Mouse (Mus musculus) embryonic facial prominence, embryonic 14.5 days (tissue): ENCODE measurements at regions not wholly inside any gene's neighbourhood (a gene's known extent, or its start where the extent isn't known, plus 50 kb on each side); places are given as distances from the start of the nearest gene placed in this dataset.

ENCODE experiments used
- ATAC-seq: fragments of 200-750 bp; cut with Nextera tagmentation; 2 replicates; pipeline ENCODE4 v1.8.0; 2017; ENCODE audit warnings: low read depth, moderate number of reproducible peaks, moderate TSS enrichment
- DNase-seq: peaks from one replicate; pipeline ENCODE4 v3.0.0-alpha.2; 2015; ENCODE audit warnings: low spot score
- H3K27ac ChIP-seq: fragments of 300-500 bp; sonication (generic); replicated peaks from 2 replicates; pipeline ENCODE4 v1.5.1; 2014; ENCODE audit warnings: low read depth, mild to moderate bottlenecking, low read length, moderate library complexity
- H3K27me3 ChIP-seq: fragments of 300-500 bp; sonication (generic); replicated peaks from 2 replicates; pipeline ENCODE4 v1.6.1; 2014; ENCODE audit warnings: low read length; ENCODE audit not compliant: control insufficient read depth, insufficient read depth
- H3K36me3 ChIP-seq: fragments of 300-500 bp; sonication (generic); 2 replicates; pipeline ENCODE4 v1.6.1; 2014; ENCODE audit warnings: low read length, mixed read lengths; ENCODE audit not compliant: control insufficient read depth, insufficient read depth
- H3K4me1 ChIP-seq: fragments of 300-500 bp; sonication (generic); 2 replicates; pipeline ENCODE4 v1.6.1; 2014; ENCODE audit warnings: antibody characterized with exemption, low read length; ENCODE audit not compliant: control insufficient read depth, insufficient read depth
- H3K4me2 ChIP-seq: fragments of 300-500 bp; sonication (generic); 2 replicates; pipeline ENCODE4 v1.6.1; 2014; ENCODE audit warnings: low read depth, mild to moderate bottlenecking, low read length, moderate library complexity, mixed read lengths
- H3K4me3 ChIP-seq: fragments of 300-500 bp; sonication (generic); 2 replicates; pipeline ENCODE4 v1.5.1; 2014; ENCODE audit warnings: low read depth, mild to moderate bottlenecking, low read length
- H3K9ac ChIP-seq: fragments of 300-500 bp; sonication (generic); 2 replicates; pipeline ENCODE4 v1.6.1; 2014; ENCODE audit warnings: low read depth, mild to moderate bottlenecking, low read length, moderate library complexity, mixed read lengths
- H3K9me3 ChIP-seq: fragments of 300-500 bp; sonication (generic); 2 replicates; pipeline ENCODE4 v1.6.1; 2016; ENCODE audit warnings: low read length; ENCODE audit not compliant: control insufficient read depth
- WGBS: fragments of 180-500 bp; shearing (Covaris S2); extraction: QIAGEN DNeasy Blood & Tissue Kit; methylation state at CpG from one replicate; pipeline ENCODE4 v1.1.7; 2014; 5-methylcytosine and 5-hydroxymethylcytosine counted together

DNA sequence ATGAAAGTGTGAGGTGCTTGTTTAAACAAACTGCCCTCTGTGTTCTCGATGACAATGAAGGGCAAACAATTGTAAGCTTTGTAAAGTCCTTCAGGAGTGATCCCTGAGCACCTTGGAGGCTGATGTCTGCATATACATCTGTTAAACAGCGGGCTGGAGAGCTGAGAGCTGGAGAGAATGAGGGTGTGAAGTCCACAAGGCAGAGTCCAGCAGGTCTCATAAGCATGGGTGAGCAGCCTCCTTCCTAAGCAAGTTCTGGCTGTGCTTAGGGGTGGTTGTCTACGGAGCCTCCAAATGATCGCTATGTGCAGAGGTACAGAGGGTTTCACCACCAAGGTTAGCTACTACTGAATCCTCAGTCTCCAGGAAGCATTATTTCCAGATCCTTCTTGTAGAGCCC lies 350.2 kb downstream of the Ankrd50 start:
- no peaks in the 10 kb centered on the region for H3K36me3 ChIP-seq
- no peaks in the 10 kb centered on the region for H3K4me1 ChIP-seq
- WGBS = 83% methylated on average over 4 of the region's 4 CpGs
- H3K27me3 ChIP-seq = no peaks in the 10 kb centered on the region
- no peak overlapping the region for H3K4me3 ChIP-seq
- H3K4me2 ChIP-seq = no peak overlapping the region
- H3K9me3 ChIP-seq = no peaks in the 10 kb centered on the region
- no peak for ATAC-seq
- H3K9ac ChIP-seq = no peak overlapping the region
- no peak for DNase-seq
- H3K27ac ChIP-seq = no peak overlapping the region

DNA sequence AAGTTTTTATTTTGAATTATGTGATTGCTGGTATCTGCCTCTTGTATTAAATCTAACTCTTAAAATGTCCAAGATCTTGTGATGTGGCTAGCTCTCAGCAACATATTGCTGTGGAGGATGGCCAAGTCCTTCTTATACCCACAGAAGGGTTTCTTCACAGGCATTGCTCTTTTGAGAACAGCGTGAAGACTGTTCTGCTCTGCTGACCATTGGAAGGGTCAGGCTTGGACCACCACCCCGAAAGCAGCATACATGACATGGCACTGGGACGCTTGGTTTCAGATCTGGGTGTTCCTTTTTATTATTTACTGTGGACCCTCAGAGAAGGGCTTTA lies 352.8 kb downstream of the Ankrd50 start:
- WGBS = 90% methylated on average over 3 of the region's 3 CpGs
- ATAC-seq = no peak

DNA sequence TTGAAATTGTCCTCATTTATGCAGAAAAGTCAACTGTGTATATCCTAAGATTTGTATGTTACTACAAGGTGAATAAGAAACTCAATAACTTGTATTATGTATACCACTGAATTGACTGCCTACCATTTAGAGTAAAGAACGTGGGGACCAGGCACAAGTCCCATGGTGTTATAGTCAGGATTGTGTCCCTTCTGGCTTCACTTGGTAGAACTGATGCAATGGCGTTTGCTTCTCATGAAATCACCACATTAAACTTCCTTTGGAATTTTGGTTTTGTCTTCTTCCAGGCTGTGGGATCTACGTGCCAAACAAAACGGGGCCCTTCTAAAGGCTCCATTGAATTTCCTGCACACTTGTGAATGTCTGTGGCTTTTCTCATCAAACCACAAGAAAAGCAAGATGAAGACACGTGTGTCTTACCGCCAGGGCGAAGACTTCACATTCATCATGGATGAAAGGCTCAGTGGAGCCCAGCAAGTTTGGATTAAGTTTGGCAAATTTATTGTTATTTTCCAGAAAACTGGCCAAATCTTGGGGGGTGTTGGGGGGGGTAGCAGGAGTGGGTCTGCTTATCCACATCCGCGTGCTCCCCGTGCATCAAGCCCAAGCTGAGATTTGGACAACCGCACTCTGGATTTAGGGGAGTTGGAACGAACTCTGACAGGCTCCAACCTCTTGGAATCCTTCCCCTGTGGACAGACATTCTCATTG lies 353.3 kb downstream of the Ankrd50 start:
- H3K9me3 ChIP-seq = no peaks in the 10 kb centered on the region
- H3K4me3 ChIP-seq = no peak overlapping the region
- H3K4me1 ChIP-seq = no peaks in the 10 kb centered on the region
- 84% methylated on average over 12 of the region's 12 CpGs for WGBS
- no peaks in the 10 kb centered on the region for H3K27me3 ChIP-seq
- DNase-seq (no peak), ATAC-seq (no peak)
- H3K4me2 ChIP-seq = no peak overlapping the region
- no peak overlapping the region for H3K27ac ChIP-seq
- H3K36me3 ChIP-seq = no peaks in the 10 kb centered on the region
- H3K9ac ChIP-seq = no peak overlapping the region

More for the DNA sequence above, 352.8 kb downstream of the Ankrd50 start:
- no peaks in the 10 kb centered on the region for H3K36me3 ChIP-seq
- no peaks in the 10 kb centered on the region for H3K27me3 ChIP-seq
- no peak overlapping the region for H3K9ac ChIP-seq
- DNase-seq = no peak
- no peaks in the 10 kb centered on the region for H3K9me3 ChIP-seq
- H3K4me2 ChIP-seq = no peak overlapping the region
- H3K4me3 ChIP-seq = no peak overlapping the region
- H3K27ac ChIP-seq = no peak overlapping the region
- H3K4me1 ChIP-seq = no peaks in the 10 kb centered on the region

DNA sequence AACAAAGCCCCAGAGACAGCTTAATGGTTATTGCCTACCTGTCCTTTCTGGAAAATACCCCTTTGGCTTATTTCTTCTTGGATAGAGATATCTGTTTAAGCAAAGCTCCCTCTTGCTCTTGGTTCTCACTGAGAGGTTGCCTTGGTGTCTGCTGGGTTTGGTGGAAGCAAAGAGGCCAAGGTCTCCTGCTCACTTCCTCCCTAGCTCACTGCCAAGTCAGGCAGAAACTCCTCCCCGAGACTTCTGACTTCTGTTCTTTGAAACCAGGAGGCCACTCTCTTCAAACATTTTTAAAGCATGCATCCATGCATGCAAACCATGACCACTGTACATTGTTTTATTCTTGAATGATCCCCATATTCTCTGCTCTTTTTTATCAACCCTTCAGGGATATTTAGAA lies 354.6 kb downstream of the Ankrd50 start:
- no peak overlapping the region for H3K9ac ChIP-seq
- no peaks in the 10 kb centered on the region for H3K36me3 ChIP-seq
- H3K27ac ChIP-seq = no peak overlapping the region
- no peak for DNase-seq
- H3K4me1 ChIP-seq = no peaks in the 10 kb centered on the region
- H3K4me3 ChIP-seq = no peak overlapping the region
- H3K9me3 ChIP-seq = 0 out of 2 replicates have a peak, but pooled peaks cover 7% of the 10 kb centered on the region
- ATAC-seq = no peak
- WGBS = 48% methylated on average over 1 of the region's 1 CpGs
- H3K4me2 ChIP-seq = no peak overlapping the region
- no peaks in the 10 kb centered on the region for H3K27me3 ChIP-seq

DNA sequence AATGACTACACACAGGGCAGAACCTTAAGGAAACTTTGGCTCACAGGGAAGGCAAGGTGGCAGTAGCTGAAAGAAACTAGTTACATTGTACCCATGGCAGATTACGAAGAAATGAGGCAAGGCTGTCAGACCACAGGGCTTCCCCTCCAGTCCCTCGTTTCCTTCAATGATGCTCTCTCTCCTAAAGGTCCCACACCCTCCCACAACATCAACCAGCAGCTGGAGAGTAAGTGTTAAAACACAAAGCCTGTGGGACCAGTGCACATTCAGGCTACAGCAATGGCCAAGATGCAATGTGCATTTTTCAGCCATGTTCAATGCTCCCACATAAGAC lies 355.5 kb downstream of the Ankrd50 start:
- Histone ChIP-seq H3K27ac (no peak overlapping the region), H3K9me3 (0 out of 2 replicates have a peak, but pooled peaks cover 7% of the 10 kb centered on the region), H3K4me1 (no peaks in the 10 kb centered on the region), H3K9ac (no peak overlapping the region), H3K27me3 (no peaks in the 10 kb centered on the region), H3K4me2 (no peak overlapping the region), H3K4me3 (no peak overlapping the region), H3K36me3 (no peaks in the 10 kb centered on the region)
- no peak for ATAC-seq
- 58% methylated on average over 2 of the region's 2 CpGs for WGBS
- no peak for DNase-seq

DNA sequence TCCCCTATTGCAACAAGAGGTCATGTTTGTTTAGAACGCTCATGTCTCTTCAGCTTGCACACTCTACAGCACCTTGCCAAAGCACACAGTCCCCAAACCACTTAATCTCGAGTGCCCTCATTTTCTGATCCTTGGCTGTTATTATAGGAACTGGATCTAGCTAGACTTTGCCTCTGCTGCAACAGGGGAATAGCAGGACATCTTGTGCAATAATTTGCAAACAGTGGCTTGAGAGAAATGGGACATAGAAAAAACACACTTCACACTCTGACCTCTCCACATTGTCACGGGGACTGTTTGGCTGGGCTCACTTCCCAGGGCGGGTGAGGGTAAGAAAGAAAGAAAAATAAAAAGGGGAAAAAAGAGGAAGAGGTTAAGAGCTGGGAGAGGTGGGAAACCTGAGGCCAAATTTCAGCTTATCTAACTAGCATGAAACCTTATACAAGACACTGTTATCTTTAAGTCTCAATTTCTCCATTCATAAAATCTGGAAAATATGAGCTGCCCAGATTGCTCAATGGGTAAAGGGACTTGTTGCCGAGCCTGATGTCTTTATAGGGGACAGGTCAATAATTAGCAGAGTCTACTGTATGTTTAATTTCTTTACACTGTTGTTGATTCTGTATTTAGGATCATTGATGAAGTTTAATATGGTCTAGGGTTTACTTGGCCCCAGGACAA lies 356.0 kb downstream of the Ankrd50 start:
- no peaks in the 10 kb centered on the region for H3K27me3 ChIP-seq
- peak; percentile 34 for DNase-seq
- H3K27ac ChIP-seq = no peak overlapping the region
- WGBS = 50% methylated on average over 5 of the region's 5 CpGs
- 0 out of 2 replicates have a peak, but pooled peaks cover 7% of the 10 kb centered on the region for H3K9me3 ChIP-seq
- ATAC-seq = peak; percentile 44; the same call in 1 of the 2 replicates
- H3K4me2 ChIP-seq = no peak overlapping the region
- H3K4me3 ChIP-seq = no peak overlapping the region
- H3K36me3 ChIP-seq = no peaks in the 10 kb centered on the region
- H3K4me1 ChIP-seq = no peaks in the 10 kb centered on the region
- H3K9ac ChIP-seq = no peak overlapping the region

DNA sequence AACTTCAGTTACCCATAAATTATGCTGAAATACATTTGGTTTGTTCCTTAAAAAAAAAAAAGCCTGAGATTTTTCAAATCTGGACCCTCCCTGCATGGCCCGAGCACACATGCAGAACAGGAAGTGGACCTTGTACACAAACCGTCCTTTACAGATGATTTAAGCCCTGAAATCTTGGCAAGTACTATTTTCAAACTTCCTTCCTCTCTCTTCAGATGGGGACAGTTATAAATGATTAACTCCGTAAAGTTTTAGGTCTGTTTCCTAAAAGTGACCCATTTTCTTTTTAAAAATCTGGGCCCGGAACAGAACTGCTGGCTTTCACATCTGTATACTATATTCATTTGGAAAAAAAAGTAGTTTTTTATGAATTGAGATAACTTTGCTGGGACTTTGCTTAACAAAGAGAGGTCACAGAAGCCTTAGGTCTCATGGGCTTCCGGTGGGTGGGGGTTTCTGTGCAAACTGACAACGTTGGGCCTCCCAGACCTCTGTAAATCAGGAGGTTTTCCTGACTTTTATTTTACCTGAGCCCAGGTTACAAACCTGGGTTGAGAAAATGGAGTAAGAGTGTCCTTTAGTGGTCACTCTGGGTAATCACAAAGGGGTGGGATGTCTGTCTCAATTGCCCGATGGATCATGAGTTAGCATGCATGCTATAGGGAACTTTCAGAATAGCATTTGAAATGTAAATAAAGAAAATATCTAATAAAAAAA lies 368.4 kb downstream of the Ankrd50 start:
- WGBS = 44% methylated on average over 7 of the region's 7 CpGs
- Histone ChIP-seq H3K4me3 (no peak overlapping the region), H3K9me3 (no peaks in the 10 kb centered on the region), H3K27ac (no peak overlapping the region), H3K4me2 (no peak overlapping the region), H3K27me3 (no peaks in the 10 kb centered on the region), H3K4me1 (no peaks in the 10 kb centered on the region), H3K36me3 (no peaks in the 10 kb centered on the region), H3K9ac (no peak overlapping the region)
- no peak for ATAC-seq
- no peak for DNase-seq

DNA sequence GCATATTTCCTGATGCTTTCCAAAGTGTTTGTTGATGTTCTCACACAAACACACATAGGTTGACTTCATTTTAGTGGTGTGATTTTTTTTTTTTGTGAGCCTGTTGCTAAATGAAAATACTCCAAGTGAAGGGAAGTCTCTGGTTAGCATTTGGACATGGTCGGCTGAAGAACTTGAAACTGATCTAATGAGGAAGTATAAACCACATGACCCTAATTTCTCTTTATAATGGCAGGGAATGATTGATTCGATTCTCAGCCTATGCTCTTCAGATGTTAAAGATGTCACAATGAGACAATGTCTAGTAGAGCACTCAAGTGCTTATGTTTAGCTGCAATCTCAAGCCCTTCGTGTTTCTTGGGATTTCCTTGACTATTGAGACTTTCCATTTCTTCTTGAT lies 372.1 kb downstream of the Ankrd50 start:
- no peak for ATAC-seq
- no peak overlapping the region for H3K27ac ChIP-seq
- H3K4me3 ChIP-seq = no peak overlapping the region
- no peak overlapping the region for H3K4me2 ChIP-seq
- no peaks in the 10 kb centered on the region for H3K4me1 ChIP-seq
- H3K27me3 ChIP-seq = no peaks in the 10 kb centered on the region
- DNase-seq = no peak
- H3K9ac ChIP-seq = no peak overlapping the region
- no peaks in the 10 kb centered on the region for H3K36me3 ChIP-seq
- WGBS = 81% methylated on average over 3 of the region's 3 CpGs
- H3K9me3 ChIP-seq = no peaks in the 10 kb centered on the region
